Mouse (Mus musculus) retina, postnatal 7 days (tissue): ENCODE results near the gene Olfr30.
A peak's percentile ranks its signal among the peaks of the same experiment; 100 is the strongest.
"Not testable (repeated sequence)": the region's sequence is repeated elsewhere in the genome, so short reads cannot be mapped to it uniquely, and the experiment has no call there.

Source experiments
- DNase-seq: peaks from one replicate; pipeline ENCODE4 v3.0.0-alpha.2; 2012; ENCODE audit warnings: low read depth, low spot score

The Olfr30 gene

GRCm38 (mm10) chr11:58462170-58462569, at the start of gene Olfr30:
Olfr30 (minus strand) TSS chr11:58462270.
- no peak for DNase-seq

GRCm38 (mm10) chr11:58509058-58509457, 47.0 kb upstream of the Olfr30 start:
- DNase-seq: not testable (repeated sequence)

GRCm38 (mm10) chr11:58502472-58502871, 40.4 kb upstream of the Olfr30 start, which contains the start of gene Olfr331:
Olfr331 (minus strand) TSS chr11:58502572.
- DNase-seq: not testable (repeated sequence)

GRCm38 (mm10) chr11:58499290-58499689, 37.2 kb upstream of the Olfr30 start:
- peak; percentile 9 for DNase-seq

- no peak for DNase-seq
Measured at GRCm38 (mm10) chr11:58498761-58499160, 36.7 kb upstream of the Olfr30 start.

- no peak for DNase-seq
Measured at GRCm38 (mm10) chr11:58492455-58492854, 30.4 kb upstream of the Olfr30 start, which contains the start of gene Olfr332. Olfr332 (minus strand) TSS chr11:58492555.

GRCm38 (mm10) chr11:58453592-58453991, 8.5 kb downstream of the Olfr30 start:
- no peak for DNase-seq

GRCm38 (mm10) chr11:58452759-58453158, 9.3 kb downstream of the Olfr30 start, which contains the start of gene Lypd9:
Lypd9 (minus strand) TSS chr11:58452923.
- no peak for DNase-seq

GRCm38 (mm10) chr11:58437866-58438265, 24.2 kb downstream of the Olfr30 start:
- DNase-seq: no peak

- DNase-seq: no peak
Measured at GRCm38 (mm10) chr11:58432259-58432658, 29.8 kb downstream of the Olfr30 start, which contains the start of gene Gm12253. Gm12253 (plus strand) TSS chr11:58432559.

- DNase-seq: no peak
Measured at GRCm38 (mm10) chr11:58420815-58421214, 41.3 kb downstream of the Olfr30 start, which contains the start of gene 1810065E05Rik. 1810065E05Rik (plus strand) TSS chr11:58421111.

GRCm38 (mm10) chr11:58418336-58418735, 43.7 kb downstream of the Olfr30 start:
- no peak for DNase-seq

GRCm38 (mm10) chr11:58408066-58408465, 54.0 kb downstream of the Olfr30 start:
- no peak for DNase-seq
